16 mouse cellular contexts compared by ENCODE assay signal in genomic region chr6:91804177-91804576, GRCm38 (mm10). TPM values are rescaled to one million over a fixed set of nuclear protein-coding genes. Genes with fewer than 3 reads are reported as not detected.
A peak's percentile ranks its signal among the peaks of the same experiment; 100 is the strongest.
DNase-seq lines count a peak whose midpoint lies in the region; ATAC-seq and TF ChIP-seq lines count a peak whose summit lies in the region.
"Had no signal": no experiment of that assay in that cellular context is flagged by ENCODE, and none has a peak within 500 bp of the region (broad histone marks: within the 10 kb centered on the region; RNA-seq: fewer than 3 reads in every experiment).

No protein-coding gene starts in this region.

- no peak overlapping the region for H3K27ac ChIP-seq in forebrain, embryonic 15.5 days (replicated peaks)
- H3K27ac ChIP-seq in forebrain, embryonic 13.5 days: no peak overlapping the region
- no peak overlapping the region for H3K27ac ChIP-seq in midbrain, postnatal 0 days (ENCODE audit: low read depth, low read length)
- no peak overlapping the region for H3K27ac ChIP-seq in midbrain, embryonic 11.5 days (ENCODE audit: low read depth, low read length)
- H3K27ac ChIP-seq in hindbrain, embryonic 11.5 days (ENCODE audit: low read depth, low read length): peak overlapping the region; percentile 11; the same call in 1 of the 2 replicates
- H3K27ac ChIP-seq: embryonic facial prominence, embryonic 12.5 days; liver, embryonic 12.5 days; midbrain, embryonic 12.5 days had no signal

- ATAC-seq in forebrain, embryonic 15.5 days (replicated peaks): no peak
- no peak for ATAC-seq in forebrain, embryonic 13.5 days
- no peak for ATAC-seq in midbrain, postnatal 0 days (ENCODE audit: low FRiP score)
- no peak for ATAC-seq in midbrain, embryonic 11.5 days (ENCODE audit: low FRiP score)
- ATAC-seq in hindbrain, embryonic 11.5 days (ENCODE audit: low FRiP score): 0 out of 2 replicates have a peak, but pooled peaks have one; percentile 43
- no peak for ATAC-seq in megakaryocyte, adult 5-6 weeks (ENCODE audit: poor library complexity, severe bottlenecking)
- ATAC-seq: intestine, embryonic 16.5 days; liver, embryonic 12.5 days; Patski had no signal

- no peaks in the 10 kb centered on the region for H3K36me3 ChIP-seq in forebrain, embryonic 15.5 days
- no peaks in the 10 kb centered on the region for H3K36me3 ChIP-seq in forebrain, embryonic 13.5 days (ENCODE audit: poor library complexity, severe bottlenecking)
- H3K36me3 ChIP-seq in midbrain, postnatal 0 days (ENCODE audit: insufficient read depth, low read length): no peaks in the 10 kb centered on the region
- H3K36me3 ChIP-seq in midbrain, embryonic 11.5 days (ENCODE audit: control insufficient read depth, insufficient read depth, low read length): no peaks in the 10 kb centered on the region
- no peaks in the 10 kb centered on the region for H3K36me3 ChIP-seq in hindbrain, embryonic 11.5 days (ENCODE audit: control insufficient read depth, insufficient read depth, low read length)
- H3K36me3 ChIP-seq: embryonic facial prominence, embryonic 12.5 days; liver, embryonic 12.5 days; midbrain, embryonic 12.5 days had no signal

- no peaks in the 10 kb centered on the region for H3K9me3 ChIP-seq in forebrain, embryonic 15.5 days
- H3K9me3 ChIP-seq in forebrain, embryonic 13.5 days (replicated peaks): no peaks in the 10 kb centered on the region
- H3K9me3 ChIP-seq in midbrain, postnatal 0 days (ENCODE audit: low read length): no peaks in the 10 kb centered on the region
- no peaks in the 10 kb centered on the region for H3K9me3 ChIP-seq in midbrain, embryonic 11.5 days (ENCODE audit: control insufficient read depth, low read length)
- no peaks in the 10 kb centered on the region for H3K9me3 ChIP-seq in hindbrain, embryonic 11.5 days (ENCODE audit: control insufficient read depth, low read length)
- H3K9me3 ChIP-seq: embryonic facial prominence, embryonic 12.5 days; liver, embryonic 12.5 days; midbrain, embryonic 12.5 days had no signal

- H3K4me3 ChIP-seq in forebrain, embryonic 15.5 days: no peak overlapping the region
- no peak overlapping the region for H3K4me3 ChIP-seq in forebrain, embryonic 13.5 days
- H3K4me3 ChIP-seq in midbrain, postnatal 0 days (ENCODE audit: low read depth, low read length): no peak overlapping the region
- no peak overlapping the region for H3K4me3 ChIP-seq in midbrain, embryonic 11.5 days (ENCODE audit: low read depth, low read length)
- no peak overlapping the region for H3K4me3 ChIP-seq in hindbrain, embryonic 11.5 days (ENCODE audit: low read depth, low read length)
- H3K4me3 ChIP-seq: embryonic facial prominence, embryonic 12.5 days; liver, embryonic 12.5 days; midbrain, embryonic 12.5 days had no signal

- peaks cover 19% of the 10 kb centered on the region for H3K4me1 ChIP-seq in forebrain, embryonic 15.5 days
- H3K4me1 ChIP-seq in forebrain, embryonic 13.5 days: peaks cover 14% of the 10 kb centered on the region
- peaks cover 7% of the 10 kb centered on the region; the same call in 1 of the 2 replicates for H3K4me1 ChIP-seq in midbrain, postnatal 0 days (ENCODE audit: insufficient read depth, low read length)
- H3K4me1 ChIP-seq in midbrain, embryonic 11.5 days (ENCODE audit: control insufficient read depth, insufficient read depth, low read length): no peaks in the 10 kb centered on the region
- peaks cover 4% of the 10 kb centered on the region; the same call in 1 of the 2 replicates for H3K4me1 ChIP-seq in hindbrain, embryonic 11.5 days (replicated peaks; ENCODE audit: control insufficient read depth, insufficient read depth, low read length)
- H3K4me1 ChIP-seq: liver, embryonic 12.5 days had no signal

- no peak for TF ChIP-seq CTCF in midbrain, postnatal 0 days (IDR thresholded peaks at IDR 0.05)

- no peak overlapping the region for H3K9ac ChIP-seq in forebrain, embryonic 15.5 days (replicated peaks)
- no peak overlapping the region for H3K9ac ChIP-seq in forebrain, embryonic 13.5 days
- H3K9ac ChIP-seq in midbrain, postnatal 0 days (replicated peaks; ENCODE audit: low read length, poor library complexity, severe bottlenecking): 0 out of 2 replicates have a peak overlapping the region, but pooled peaks have one; percentile 8
- H3K9ac ChIP-seq in midbrain, embryonic 11.5 days (ENCODE audit: low read length): no peak overlapping the region
- H3K9ac ChIP-seq in hindbrain, embryonic 11.5 days (ENCODE audit: low read depth, low read length): no peak overlapping the region
- H3K9ac ChIP-seq: embryonic facial prominence, embryonic 12.5 days; liver, embryonic 12.5 days; midbrain, embryonic 12.5 days had no signal

- H3K4me2 ChIP-seq in forebrain, embryonic 15.5 days (replicated peaks): peak overlapping the region; percentile 49
- H3K4me2 ChIP-seq in forebrain, embryonic 13.5 days: no peak overlapping the region
- H3K4me2 ChIP-seq in midbrain, postnatal 0 days (ENCODE audit: low read depth, low read length, poor library complexity, severe bottlenecking): no peak overlapping the region
- no peak overlapping the region for H3K4me2 ChIP-seq in midbrain, embryonic 11.5 days
- no peak overlapping the region for H3K4me2 ChIP-seq in hindbrain, embryonic 11.5 days (replicated peaks; ENCODE audit: low read depth, low read length)
- H3K4me2 ChIP-seq: embryonic facial prominence, embryonic 12.5 days; liver, embryonic 12.5 days; midbrain, embryonic 12.5 days had no signal

- 0 out of 2 replicates have a peak, but pooled peaks cover 3% of the 10 kb centered on the region for H3K27me3 ChIP-seq in forebrain, embryonic 15.5 days
- peaks cover 32% of the 10 kb centered on the region for H3K27me3 ChIP-seq in forebrain, embryonic 13.5 days
- no peaks in the 10 kb centered on the region for H3K27me3 ChIP-seq in midbrain, postnatal 0 days (ENCODE audit: insufficient read depth, low read length)
- peaks cover 5% of the 10 kb centered on the region; the same call in 1 of the 2 replicates for H3K27me3 ChIP-seq in midbrain, embryonic 11.5 days (ENCODE audit: control insufficient read depth, insufficient read depth, low read length)
- H3K27me3 ChIP-seq in hindbrain, embryonic 11.5 days (ENCODE audit: control insufficient read depth, insufficient read depth, low read length): peaks cover 21% of the 10 kb centered on the region

- 57% methylated on average over 7 of the region's 7 CpGs for WGBS in forebrain, embryonic 15.5 days
- WGBS in forebrain, embryonic 13.5 days: 57% methylated on average over 7 of the region's 7 CpGs
- WGBS in midbrain, postnatal 0 days: 55% methylated on average over 7 of the region's 7 CpGs
- WGBS in midbrain, embryonic 11.5 days: 68% methylated on average over 7 of the region's 7 CpGs
- WGBS in hindbrain, embryonic 11.5 days: 51% methylated on average over 7 of the region's 7 CpGs

- DNase-seq in midbrain, postnatal 0 days (ENCODE audit: low spot score): peak; percentile 57
- no peak for DNase-seq in midbrain, embryonic 11.5 days (ENCODE audit: low spot score, missing footprints)
- no peak for DNase-seq in hindbrain, embryonic 11.5 days (ENCODE audit: low spot score)
- peak; percentile 47 for DNase-seq in retina, postnatal 1 day
- DNase-seq in urinary bladder, postnatal 10 days (ENCODE audit: low spot score): no peak
- DNase-seq: kidney, postnatal 25 days; lung, postnatal 10 days; thymus, adult 18-20 months had no signal

RNA-seq across cellular contexts. Expression of gene Grip2, which starts 22.9 kb away (rescaled TPM):
- polyA plus RNA-seq in forebrain, embryonic 15.5 days (2015; fragmentation: Nextera tagmentation; extraction: Ambion mirVana): 8.7 and 8.9 TPM in 2 replicates
- 2.2 and 3.1 TPM in 2 replicates for polyA plus RNA-seq in forebrain, embryonic 13.5 days (2015; fragmentation: Nextera tagmentation; extraction: Ambion mirVana)
- 22.8 and 29.7 TPM in 2 replicates for total RNA-seq in midbrain, postnatal 0 days (2014; rRNA removed)
- polyA plus RNA-seq in midbrain, postnatal 0 days (2015; fragmentation: Nextera tagmentation; extraction: Ambion mirVana): 7.7 and 7.8 TPM in 2 replicates
- polyA plus RNA-seq in midbrain, embryonic 11.5 days (2014; fragmentation: Nextera tagmentation; extraction: Ambion mirVana): 0.46 and 0.76 TPM in 2 replicates
- 0.60 and 0.63 TPM in 2 replicates for polyA plus RNA-seq in hindbrain, embryonic 11.5 days (2014; fragmentation: Nextera tagmentation; extraction: Ambion mirVana)
- not detected in 2 replicates for total RNA-seq in megakaryocyte, adult 5-6 weeks (2015)
- not detected in 2 replicates for total RNA-seq in megakaryocyte, adult 5-6 weeks (2017)

Comparison
In these comparisons a context has a peak if more than half of its experiments do, and no peak if none do; other contexts are left out.
1. DNase-seq: peak in midbrain, postnatal 0 days (single experiment) and retina, postnatal 1 day (single experiment); none in midbrain, embryonic 11.5 days (single experiment), hindbrain, embryonic 11.5 days (single experiment) and urinary bladder, postnatal 10 days (single experiment).